Mouse (Mus musculus) MEL-GATA-1-ER (cell line): ENCODE data around the gene Art1.

Source experiments
- DNase-seq: peaks from one replicate; pipeline ENCODE4 v3.0.0-alpha.2; 2012; ENCODE audit warnings: low read depth; ENCODE audit errors: extremely low read depth

Gene Art1

DNA sequence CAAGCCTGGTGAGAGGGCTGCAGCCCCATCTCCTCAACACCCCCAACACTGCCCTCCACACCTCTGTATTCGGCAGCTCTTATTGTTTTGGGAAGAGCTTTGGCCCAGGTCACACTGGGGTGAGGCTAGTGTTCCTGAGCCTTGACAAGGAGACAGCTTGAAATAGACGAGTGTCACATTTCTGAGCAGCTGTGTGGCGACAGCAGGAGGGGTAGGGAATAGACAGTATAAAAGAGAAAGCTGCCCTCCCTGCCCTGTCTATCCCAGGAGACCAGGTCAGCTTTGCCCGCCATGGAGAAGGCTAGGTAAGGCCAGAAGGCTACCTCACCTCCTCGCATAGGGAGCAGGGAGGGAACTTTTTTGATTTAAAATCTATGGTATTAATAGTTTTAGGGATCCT lies at the start of gene Art1:
Gene Art1 (plus strand): TSS at position 257 of the 400 bp plus-strand sequence.
- DNase-seq = no peak

DNA sequence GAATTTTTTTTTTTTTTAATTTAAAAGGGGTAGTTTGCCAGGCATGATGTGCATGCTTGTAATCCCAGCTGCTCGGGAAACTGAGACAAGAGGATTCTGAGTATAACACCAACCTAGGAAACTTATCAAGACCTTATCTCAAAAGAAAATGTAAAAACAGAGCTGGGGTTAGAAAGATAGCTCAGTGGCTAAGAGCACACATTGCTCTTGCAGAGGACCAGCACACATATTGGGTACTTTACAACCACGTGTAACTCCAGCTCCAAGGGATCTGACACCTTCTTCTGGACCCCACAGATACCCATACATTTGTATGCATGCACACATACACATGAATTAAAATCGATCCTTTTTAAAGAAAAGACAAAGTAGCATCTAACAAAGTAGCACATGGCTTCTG lies 40.2 kb upstream of the Art1 start:
- DNase-seq = no peak

DNA sequence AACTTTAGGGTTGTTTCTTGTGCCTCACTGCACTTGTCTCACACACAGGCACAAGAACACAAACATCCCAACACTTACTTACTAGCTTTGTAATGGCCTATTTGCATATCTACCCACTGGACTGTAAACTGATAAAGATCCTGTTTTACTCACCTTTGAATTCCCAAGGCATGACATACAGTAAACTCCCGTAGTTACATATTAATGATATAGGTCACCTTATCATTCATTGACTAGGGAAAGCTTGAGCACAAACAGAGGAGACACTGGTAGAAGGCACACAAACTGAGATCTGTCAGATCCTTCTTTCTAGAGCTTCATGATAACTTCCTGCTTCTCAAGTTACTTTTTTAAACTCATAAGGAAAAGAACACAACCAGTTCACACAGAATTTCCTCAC lies 39.3 kb upstream of the Art1 start:
- no peak for DNase-seq

DNA sequence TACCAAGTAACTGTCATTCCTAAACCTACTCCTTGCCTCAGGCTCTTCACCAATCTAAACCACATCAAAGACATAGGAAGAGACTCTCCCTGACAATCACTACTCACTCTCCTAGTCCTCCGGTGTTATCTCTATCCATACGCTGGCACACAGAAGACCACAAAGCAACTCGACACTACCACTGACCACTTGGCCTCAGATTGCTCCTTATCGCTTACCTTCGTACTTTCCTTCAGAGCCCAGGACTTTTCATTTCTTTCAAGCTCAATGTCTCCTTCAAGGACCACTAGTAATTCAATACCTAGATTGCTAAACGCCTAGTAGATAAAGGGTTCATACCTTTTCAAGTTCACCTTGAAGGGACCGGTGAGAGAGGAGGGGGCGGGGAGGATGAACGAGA lies 37.7 kb upstream of the Art1 start:
- no peak for DNase-seq

DNA sequence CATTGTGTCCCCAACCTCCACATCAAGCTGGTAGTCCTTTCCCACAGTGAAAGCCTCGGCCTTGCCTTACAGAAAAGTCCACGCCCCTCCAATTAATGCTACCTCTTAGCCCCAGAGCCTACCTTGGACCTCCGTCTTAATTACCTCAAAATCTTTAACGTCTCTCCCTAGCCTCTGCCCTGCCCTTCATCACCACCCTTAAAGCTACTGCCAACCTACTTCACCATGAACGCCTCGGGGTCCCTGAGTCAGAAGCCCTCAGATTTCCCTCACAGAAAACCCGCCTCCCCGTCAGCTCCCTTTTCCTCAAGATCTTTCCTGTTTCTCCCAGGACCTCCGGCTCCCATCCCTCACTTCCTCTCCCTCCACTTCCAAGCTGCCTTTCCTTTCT lies 36.9 kb upstream of the Art1 start:
- no peak for DNase-seq

DNA sequence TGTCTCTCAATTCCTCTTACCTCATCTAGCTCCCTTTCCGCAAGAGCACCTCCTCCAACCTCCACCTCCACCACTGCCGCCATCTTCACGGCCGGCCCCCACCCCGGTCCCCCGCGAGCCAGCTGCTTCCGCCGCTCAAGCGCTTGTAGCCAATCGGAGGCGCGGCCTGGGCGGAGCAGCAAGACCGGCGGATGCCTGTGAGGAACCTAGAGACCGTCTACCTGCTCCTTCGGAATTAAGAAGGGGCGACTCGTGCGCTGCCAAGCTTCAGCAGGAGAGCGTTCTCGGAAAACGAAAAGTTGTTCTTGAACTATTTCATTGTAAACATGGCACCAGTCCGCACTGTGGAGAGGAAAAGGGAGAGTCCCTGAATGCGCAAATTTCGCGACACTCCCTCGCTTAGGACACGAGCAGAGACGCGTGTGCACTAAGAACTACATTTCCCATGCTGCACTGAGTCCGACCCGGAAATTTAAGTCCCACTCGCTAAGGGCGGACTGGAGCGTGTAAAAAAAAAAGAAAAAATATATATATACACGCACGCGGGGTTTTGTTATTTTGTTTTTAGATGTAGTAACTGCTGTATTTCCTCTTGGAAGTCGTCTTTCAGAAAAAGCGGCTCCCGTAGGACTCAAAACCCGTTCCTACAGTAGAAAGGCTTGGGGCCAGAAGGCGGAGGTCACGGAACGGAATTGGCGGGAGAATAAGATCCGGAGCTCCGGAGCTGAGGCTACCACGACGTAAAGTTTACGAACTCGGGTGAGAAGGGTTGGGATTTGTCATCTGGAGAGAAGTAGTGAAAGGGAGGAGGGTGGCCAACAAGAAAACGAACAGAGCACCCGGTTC lies 36.3 kb upstream of the Art1 start, which contains the start of the genes Rnf121, Xndc1 and Xntrpc:
Gene Rnf121 (minus strand): TSS at position 424 of the 846 bp plus-strand sequence.
Gene Xndc1 (plus strand): TSS at position 466 of the 846 bp plus-strand sequence.
Gene Xntrpc (plus strand): TSS at position 668 of the 846 bp plus-strand sequence.
- DNase-seq = peak; percentile 88

DNA sequence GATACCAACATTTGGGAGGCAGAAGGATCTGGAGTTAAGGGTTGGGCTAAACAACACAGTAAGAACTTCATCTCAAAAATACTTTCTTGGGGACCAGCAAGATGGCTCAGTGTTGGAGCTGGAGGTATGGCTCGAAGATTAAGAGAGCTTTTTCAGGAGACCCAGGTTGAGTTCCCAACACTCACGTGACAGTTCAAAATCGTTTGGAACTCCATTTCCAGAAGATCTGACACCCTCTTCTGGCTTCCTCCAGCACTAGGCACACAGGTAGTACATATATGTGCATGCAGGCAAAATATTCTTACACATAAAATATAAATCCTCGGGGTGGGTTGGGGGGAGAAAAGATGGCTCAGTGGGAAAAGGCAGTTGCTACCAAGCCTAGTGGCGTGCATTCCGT lies 35.2 kb upstream of the Art1 start:
- no peak for DNase-seq

DNA sequence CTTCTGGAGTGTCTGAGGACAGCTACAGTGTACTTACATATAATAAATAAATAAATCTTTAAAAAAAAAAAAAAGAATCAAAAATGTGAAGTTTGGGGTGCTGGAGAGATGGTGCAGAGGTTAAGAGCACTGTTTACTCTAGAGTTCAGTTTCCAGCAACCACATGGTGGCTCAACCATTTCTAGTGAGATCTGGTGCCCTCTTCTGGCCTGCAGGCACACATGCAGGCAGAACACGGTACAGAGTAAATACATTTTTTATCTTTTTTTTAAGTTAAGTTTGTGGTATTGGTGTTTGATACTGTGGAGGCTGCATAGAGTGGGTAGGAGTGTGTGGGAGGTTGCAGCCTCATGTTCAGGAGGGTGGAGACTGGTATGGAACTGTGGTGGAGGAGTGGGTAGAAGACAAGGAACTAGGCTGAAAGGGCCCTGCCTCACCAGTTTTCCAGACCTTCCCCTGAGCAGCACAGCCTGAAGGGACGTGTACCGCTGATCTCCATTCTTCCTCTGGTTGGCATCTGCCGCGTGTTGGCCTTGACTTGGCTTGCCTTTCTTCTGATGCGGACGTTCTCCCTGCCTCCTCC lies 24.7 kb upstream of the Art1 start:
- DNase-seq = no peak

DNA sequence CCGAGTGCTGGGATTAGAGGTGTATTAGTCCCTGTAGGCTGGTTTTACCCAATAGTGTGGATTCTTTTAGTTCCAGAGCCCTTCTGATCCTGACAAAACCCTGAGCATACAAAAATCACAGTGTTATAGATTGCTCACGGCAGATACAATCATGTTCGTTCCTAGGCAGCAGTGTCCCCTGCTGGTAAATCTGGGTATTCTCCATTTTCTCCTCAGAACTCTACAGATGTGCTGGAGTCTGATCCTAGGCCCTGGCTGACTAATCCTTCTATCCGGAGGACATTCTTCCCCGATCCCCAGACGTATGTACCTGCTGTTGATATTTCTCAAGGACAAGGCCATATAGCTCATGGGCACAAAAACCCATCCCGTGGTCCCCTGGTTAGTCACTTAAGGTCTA lies 23.0 kb upstream of the Art1 start:
- DNase-seq = no peak

DNA sequence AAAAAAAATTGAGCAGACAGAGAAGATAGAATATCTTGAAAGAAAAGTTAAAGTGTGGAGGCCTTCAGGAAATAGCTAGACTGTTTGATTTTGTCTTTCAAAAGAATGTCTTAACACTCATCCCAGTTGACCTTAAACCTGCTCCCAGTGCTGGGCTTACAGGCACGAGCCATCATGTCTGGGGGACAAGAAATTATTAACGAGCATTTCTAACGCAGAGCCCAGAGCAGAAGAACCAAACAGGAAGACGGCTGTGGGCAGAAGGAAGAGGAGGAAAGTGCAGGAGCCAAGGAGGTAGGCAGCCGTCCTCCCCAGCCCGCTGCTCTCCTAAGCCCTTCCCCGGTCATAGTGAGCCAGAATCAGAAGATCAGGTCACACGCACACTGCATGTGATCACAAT lies 21.2 kb upstream of the Art1 start:
- DNase-seq = no peak

DNA sequence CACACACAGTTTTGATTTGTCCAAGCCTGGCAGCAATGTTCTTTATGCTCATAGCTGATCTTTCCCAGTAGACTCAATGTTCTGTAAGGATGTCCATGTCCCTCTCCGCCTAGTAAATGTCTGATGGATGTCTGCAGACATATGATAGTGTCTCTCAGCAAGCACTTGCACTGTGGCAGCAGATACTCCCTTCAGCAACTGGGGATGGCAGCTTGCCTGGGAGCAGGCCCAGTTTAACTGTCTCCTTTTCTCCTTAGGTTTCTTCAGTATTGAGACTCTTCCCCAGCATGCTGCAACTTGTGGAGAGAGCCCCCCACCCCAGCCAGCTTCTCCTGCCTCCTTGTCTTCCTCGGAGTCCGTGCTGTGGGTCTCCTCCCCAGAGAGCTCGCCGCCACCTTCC lies 19.8 kb upstream of the Art1 start:
- DNase-seq = no peak

DNA sequence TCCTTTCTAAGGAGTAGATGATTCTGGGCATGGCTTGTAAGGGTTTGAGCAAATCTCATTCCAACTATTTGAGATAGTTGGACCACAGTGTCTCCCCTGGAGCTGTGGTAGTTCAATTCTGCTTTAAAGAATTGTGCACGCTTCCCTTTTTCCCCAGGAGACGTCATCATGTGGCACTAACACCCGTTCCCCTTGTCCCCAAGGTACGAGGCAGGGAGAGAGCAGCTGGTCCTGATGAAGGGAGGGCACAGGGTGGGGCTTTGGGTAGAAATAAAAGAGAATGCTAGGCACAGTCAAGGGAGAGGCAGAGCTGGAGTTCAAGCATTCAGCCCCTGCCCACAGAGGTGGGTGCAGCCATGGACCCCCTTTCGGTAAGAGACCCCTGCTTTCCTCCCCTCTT lies 18.7 kb upstream of the Art1 start, which contains the start of gene Trpc2:
Gene Trpc2 (plus strand): TSS at position 301 of the 400 bp plus-strand sequence.
- no peak for DNase-seq

DNA sequence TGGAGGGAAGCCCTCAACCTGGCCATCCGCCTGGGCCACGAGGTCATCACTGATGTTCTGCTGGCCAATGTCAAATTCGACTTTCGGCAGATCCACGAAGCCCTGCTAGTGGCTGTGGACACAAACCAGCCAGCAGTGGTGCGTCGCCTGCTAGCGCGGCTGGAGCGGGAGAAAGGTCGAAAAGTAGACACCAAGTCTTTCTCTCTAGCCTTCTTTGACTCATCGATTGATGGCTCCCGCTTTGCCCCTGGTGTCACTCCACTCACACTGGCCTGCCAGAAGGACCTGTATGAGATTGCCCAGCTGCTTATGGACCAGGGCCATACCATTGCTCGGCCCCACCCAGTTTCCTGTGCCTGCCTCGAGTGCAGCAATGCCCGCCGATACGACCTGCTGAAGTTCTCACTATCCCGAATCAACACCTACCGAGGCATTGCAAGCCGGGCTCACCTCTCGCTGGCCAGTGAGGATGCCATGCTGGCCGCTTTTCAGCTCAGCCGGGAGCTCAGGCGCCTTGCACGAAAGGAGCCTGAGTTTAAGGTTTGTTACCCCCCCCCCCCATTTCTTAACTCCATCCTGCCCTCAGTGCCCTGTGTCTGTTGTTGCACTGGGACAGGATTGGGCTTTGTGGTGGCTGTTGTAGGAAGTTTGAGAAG lies 17.4 kb upstream of the Art1 start:
- DNase-seq = no peak

DNA sequence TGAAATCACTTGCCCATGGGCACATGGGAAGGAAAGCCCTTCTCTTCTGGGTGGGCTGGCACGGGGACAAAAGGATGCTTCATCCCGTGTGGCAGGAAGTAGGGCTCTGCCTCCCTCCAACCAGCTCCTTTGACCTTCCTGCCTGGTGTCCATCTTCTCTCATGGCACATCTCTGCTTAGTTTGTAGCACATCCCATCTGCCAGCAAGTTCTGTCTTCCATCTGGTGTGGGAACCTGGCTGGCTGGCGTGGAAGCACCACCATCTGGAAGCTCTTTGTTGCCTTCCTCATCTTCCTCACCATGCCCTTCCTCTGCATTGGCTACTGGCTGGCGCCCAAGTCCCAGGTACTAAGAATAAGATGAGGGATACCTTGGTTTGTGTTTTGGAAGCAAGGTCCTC lies 14.2 kb upstream of the Art1 start:
- no peak for DNase-seq

DNA sequence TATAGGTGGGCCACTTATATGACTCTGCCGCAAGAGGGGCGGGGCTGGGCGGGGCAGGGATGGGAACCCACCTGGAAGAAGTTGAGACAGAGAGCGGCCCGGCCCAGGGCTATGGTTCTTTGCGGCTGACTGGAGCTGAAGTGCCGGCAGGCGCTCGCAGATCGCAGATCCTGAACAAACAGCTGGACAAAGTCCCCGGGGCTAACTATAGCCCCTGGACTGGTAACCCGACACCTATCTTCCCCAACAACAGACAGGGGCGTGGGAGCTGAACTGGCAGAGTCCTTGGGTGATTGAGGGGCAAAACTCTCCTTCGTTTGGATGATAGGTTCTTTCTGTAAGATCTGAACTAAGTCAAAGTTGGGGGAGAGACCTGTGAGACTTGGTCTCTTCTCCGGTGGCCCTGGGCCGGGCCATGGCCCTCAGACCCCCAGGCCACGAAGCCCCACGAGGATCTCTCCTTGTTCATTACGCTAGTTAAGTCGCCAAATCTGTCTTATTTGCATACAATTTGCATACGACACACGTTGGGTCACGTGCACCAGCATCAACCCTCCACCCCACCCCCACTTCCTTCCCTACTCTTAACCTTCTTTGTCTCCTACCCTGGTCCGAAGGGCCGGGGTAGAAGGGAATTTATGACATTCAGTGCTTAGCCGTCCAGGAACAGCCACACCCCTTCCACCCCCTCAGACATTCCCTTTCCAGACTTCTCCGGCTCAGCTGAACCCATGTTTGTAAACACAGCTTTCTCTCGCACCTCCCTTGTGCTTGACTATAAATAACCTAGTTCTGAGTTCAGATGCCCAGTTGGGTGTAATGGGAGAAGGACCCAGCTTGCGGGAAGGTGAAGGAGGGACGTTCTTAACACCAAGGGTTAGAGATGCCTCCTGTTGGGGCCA lies 1.5 kb upstream of the Art1 start:
- DNase-seq = no peak

DNA sequence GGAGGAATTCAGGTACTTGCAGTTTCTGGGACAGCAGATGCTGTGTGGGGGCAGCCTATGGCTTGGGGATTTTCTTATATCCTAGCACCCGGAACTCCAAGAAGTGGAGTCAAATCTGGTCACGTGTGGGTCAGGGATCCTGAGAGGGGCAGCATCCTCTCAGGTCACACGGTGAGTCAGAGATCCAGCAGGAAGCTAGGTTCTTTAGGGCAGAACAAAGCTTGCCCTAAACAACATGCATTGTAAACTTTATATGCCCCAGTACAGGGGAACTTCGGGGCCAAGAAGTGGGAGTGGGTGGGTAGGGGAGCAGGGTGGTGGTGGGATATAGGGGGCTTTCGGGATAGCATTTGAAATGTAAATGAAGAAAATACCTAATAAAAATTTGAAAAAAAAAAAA lies 675 bp upstream of the Art1 start:
- no peak for DNase-seq

DNA sequence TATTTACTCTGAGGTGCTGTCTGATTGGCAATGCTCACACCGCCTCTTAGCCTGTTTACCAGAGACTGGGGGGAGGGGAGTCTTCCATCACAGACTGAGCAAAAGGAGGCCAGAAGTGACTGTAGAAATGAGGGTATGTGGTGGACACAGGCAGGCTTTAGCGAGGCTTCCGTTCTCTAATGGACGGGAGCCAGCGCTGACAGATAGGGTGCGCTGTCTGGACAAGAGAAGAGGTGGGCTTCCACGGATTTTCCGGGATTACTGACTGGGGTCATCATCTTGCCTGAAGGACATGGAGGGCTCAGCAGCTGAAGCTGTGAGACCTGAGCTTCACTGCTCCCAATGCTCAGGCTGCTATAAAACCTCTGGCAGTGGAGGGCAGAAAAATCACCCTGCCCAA lies 698 bp downstream of the Art1 start:
- DNase-seq = no peak

DNA sequence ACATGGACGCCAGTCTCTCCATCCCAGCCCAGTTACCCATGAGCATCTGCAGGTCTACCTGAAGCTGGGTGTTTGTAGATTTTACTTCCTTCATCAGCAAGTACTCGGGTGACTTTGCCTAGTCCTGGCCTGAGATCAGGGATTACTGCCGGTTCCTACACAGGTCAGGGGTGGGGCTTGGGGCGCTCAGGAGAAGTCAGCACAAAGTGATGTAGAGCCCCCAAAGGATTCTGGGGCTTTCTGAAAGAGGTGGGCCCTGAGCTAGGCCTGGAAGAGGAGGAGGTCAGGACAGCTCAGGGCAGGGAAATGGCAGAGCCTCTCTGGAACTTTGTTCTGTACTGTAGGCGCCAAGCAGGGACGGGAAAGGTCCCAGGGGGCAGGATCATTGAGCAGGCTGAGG lies 1.2 kb downstream of the Art1 start:
- no peak for DNase-seq

DNA sequence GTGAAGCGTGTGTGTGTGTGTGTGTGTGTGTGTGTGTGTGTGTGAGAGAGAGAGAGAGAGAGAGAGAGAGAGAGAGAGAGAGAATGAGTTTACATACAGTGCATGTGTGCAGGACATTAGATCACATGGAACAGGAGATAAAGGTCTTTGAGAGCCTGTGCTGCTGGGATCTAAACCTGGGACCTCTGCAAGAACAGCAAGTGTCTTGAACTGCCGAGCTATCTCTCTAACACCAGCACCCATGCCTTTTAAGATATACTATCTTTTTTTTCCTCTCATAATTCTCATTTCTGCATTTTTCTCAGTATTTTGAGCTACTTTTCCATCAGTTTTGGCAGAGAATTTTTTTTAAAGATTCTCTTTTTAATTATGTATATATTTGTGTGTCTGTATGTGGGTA lies 2.0 kb downstream of the Art1 start:
- no peak for DNase-seq

DNA sequence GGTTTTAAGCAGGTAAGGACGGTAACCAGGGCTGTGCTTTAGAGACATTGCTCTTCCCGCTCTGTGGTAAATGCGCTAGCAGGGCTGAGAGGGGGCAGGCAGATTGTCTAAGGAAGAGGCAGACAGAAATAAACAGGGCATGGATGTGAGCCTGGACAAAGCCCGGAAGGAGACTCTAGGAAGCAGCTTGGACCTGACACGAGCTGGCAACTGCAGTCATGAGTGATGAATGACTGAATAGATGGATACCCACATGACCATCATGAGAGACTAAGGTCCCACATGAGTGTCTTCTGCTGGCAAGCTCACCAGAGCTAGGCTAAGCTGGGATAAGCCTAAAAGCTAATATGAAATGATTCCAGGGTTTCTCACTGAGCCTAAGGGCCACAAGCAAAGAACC lies 2.6 kb downstream of the Art1 start:
- DNase-seq = no peak

DNA sequence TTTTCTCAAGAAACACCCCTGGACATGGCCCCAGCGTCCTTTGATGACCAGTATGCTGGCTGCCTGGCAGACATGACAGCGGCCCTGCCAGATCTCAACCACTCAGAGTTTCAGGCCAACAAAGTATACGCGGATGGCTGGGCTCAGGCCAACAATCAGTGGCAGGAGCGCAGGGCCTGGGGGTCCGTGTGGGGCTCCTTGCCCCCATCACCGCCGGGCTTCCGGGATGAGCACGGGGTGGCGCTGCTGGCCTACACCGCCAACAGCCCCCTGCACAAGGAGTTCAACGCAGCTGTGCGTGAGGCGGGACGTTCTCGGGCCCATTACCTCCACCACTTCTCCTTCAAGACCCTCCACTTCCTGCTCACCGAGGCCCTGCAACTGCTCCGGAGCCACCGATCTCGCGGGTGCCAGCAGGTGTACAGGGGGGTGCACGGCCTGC lies 5.2 kb downstream of the Art1 start:
- no peak for DNase-seq
